14 mouse cellular contexts compared by ENCODE assay signal in the genomic region with DNA sequence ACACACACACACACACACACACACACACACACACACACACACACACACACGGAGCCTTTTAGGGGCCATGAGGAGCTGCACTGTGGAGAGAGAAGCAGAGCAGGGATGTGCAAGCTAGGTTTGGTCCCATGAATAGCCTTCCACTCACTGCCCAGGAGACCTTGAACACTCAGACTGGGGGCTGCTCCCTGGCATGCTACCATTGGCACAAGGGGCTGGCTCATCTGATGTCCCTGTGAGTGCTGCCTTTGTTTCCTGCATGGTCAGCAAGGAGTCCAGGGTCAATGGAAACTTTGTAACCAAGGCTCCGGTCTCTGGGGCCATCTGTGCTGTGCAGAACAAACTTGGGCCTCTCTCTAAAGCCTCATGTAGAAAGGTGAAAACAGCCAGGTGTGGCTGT.
"Had no signal": no experiment of that assay in that cellular context is flagged by ENCODE, and none has a peak within 500 bp of the region (broad histone marks: within the 10 kb centered on the region; RNA-seq: fewer than 3 reads in every experiment).

No protein-coding gene starts in this region.

- H3K4me2 ChIP-seq: limb, embryonic 13.5 days; neural tube, embryonic 15.5 days had no signal

- H3K9ac ChIP-seq: limb, embryonic 13.5 days; liver, embryonic 14.5 days; neural tube, embryonic 15.5 days had no signal

- H3K27me3 ChIP-seq: limb, embryonic 13.5 days; neural tube, embryonic 15.5 days had no signal

- H3K27ac ChIP-seq: limb, embryonic 13.5 days; liver, embryonic 14.5 days; midbrain, embryonic 10.5 days; neural tube, embryonic 15.5 days; stomach, postnatal 0 days had no signal

- DNase-seq: kidney, adult 2 months; kidney, postnatal 25 days; left cerebral cortex, postnatal 4 days; lung, adult 18-20 months; midbrain, embryonic 14.5 days; right cerebral cortex, adult 18-20 months; right cerebral cortex, postnatal 25 days; thymus, postnatal 36 days had no signal

- H3K4me3 ChIP-seq: limb, embryonic 13.5 days; midbrain, embryonic 10.5 days; myocyte; neural tube, embryonic 15.5 days had no signal

- H3K9me3 ChIP-seq: limb, embryonic 13.5 days; midbrain, embryonic 10.5 days; neural tube, embryonic 15.5 days had no signal
